Comparison of ENCODE assay signal across 9 mouse cellular contexts in the genomic region with DNA sequence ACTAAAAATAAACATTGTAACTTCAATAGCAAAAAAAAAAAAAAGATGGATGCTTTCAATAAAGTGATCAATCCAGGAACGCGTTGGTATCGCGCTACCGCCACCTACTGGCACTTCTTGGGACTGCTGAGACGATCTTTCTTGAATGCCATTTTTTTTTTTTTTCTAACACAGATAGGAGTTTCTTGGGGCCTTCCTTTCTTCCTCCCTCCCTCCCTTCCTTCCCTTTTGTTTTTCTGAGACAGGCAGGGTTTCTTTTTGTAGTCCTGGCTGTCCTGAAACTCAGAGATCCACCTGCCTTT. TPM values are rescaled to one million over a fixed set of nuclear protein-coding genes. Genes with fewer than 3 reads are reported as not detected.
A peak's percentile ranks its signal among the peaks of the same experiment; 100 is the strongest.
DNase-seq lines count a peak whose midpoint lies in the region.
"Had no signal": no experiment of that assay in that cellular context is flagged by ENCODE, and none has a peak within 500 bp of the region (broad histone marks: within the 10 kb centered on the region; RNA-seq: fewer than 3 reads in every experiment).

No protein-coding gene starts in this region.

- intact Hi-C loops in heart, postnatal 36 days (cut with DNase I): no loop called here
- intact Hi-C loops in gastrocnemius, postnatal 14 days (cut with DNase I; ENCODE audit: low total_unique reads): no loop called here

- DNase-seq in heart, postnatal 36 days: peak; percentile 54 to 80
- DNase-seq in heart, adult 8-10 months (ENCODE audit: low spot score): no peak
- peak; percentile 67 for DNase-seq in urinary bladder, postnatal 14 days (ENCODE audit: low spot score)
- no peak for DNase-seq in urinary bladder, postnatal 10 days (ENCODE audit: low spot score)
- peak; percentile 78 for DNase-seq in c-Kit-positive CD71-positive TER-119-positive erythroid progenitor cells, embryonic 14.5 days (ENCODE audit: low spot score)
- peak; percentile 48 for DNase-seq in gastrocnemius, postnatal 14 days
- DNase-seq in lung, postnatal 14 days: peak; percentile 78
- peak; percentile 86 for DNase-seq in thymus, postnatal 0 days (ENCODE audit: low spot score)

RNA-seq across cellular contexts. Expression of gene Nfkbia, which starts 13.5 kb away (rescaled TPM):
- total RNA-seq in heart, postnatal 36 days (2021): 10 to 100 TPM; 32.8 to 65.3 TPM
- total RNA-seq in heart, adult 8-10 months (2022): 10 to 100 TPM; 27.4 to 65.8 (median 39.3) TPM
- 10 to 100 TPM; 22.8 to 38.3 TPM for total RNA-seq in gastrocnemius, postnatal 14 days (2021)
- 296 and 339 TPM in 2 replicates for polyA plus RNA-seq in thymus, postnatal 0 days (2015; fragmentation: Nextera tagmentation; extraction: Ambion mirVana)

RNA-seq across cellular contexts. Expression of gene Aldoart2, which starts 59.1 kb away (rescaled TPM):
- total RNA-seq in heart, postnatal 36 days (2021): not detected
- total RNA-seq in heart, adult 8-10 months (2022): under 1 TPM in 1 of 4 experiments, not detected in 3; 0.16 TPM
- total RNA-seq in gastrocnemius, postnatal 14 days (2021): under 1 TPM; 0.13 to 0.25 TPM
- not detected in 2 replicates for polyA plus RNA-seq in thymus, postnatal 0 days (2015; fragmentation: Nextera tagmentation; extraction: Ambion mirVana)
- polyA plus RNA-seq: limb, embryonic 12.5 days had no signal

Comparison
In these comparisons a context has a peak if more than half of its experiments do, and no peak if none do; other contexts are left out.
1. DNase-seq: peak in heart, postnatal 36 days (2 of 2), urinary bladder, postnatal 14 days (single experiment), c-Kit-positive CD71-positive TER-119-positive erythroid progenitor cells, embryonic 14.5 days (single experiment), gastrocnemius, postnatal 14 days (single experiment), lung, postnatal 14 days (single experiment) and thymus, postnatal 0 days (single experiment); none in heart, adult 8-10 months (single experiment) and urinary bladder, postnatal 10 days (single experiment).